Mouse (Mus musculus) midbrain, embryonic 10.5 days (tissue): ENCODE measurements around the gene Pbx1. TPM values are rescaled to one million over a fixed set of nuclear protein-coding genes. Genes with fewer than 3 reads are reported as not detected.

ENCODE experiments used
- DNase-seq: peaks from one replicate; pipeline ENCODE4 v3.0.0-alpha.2; 2017; ENCODE audit warnings: low spot score
- H3K27ac ChIP-seq: fragments of 300-500 bp; sonication (generic); replicated peaks from 2 replicates; pipeline ENCODE4 v1.5.1; 2016; ENCODE audit warnings: mild to moderate bottlenecking
- H3K27me3 ChIP-seq: fragments of 300-500 bp; sonication (generic); 2 replicates; pipeline ENCODE4 v1.6.1; 2016; ENCODE audit warnings: low read depth, mild to moderate bottlenecking; ENCODE audit not compliant: poor library complexity, severe bottlenecking
- H3K36me3 ChIP-seq: fragments of 300-500 bp; sonication (generic); 2 replicates; pipeline ENCODE4 v1.6.1; 2016; ENCODE audit warnings: mild to moderate bottlenecking, moderate library complexity
- H3K4me1 ChIP-seq: fragments of 300-500 bp; sonication (generic); 2 replicates; pipeline ENCODE4 v1.6.1; 2016
- H3K4me3 ChIP-seq: fragments of 300-500 bp; sonication (generic); 2 replicates; pipeline ENCODE4 v1.5.1; 2016; ENCODE audit warnings: mild to moderate bottlenecking, moderate library complexity
- H3K9me3 ChIP-seq: fragments of 300-500 bp; sonication (generic); replicated peaks from 2 replicates; pipeline ENCODE4 v1.6.1; 2016; ENCODE audit warnings: mild to moderate bottlenecking
- WGBS: fragments of 180-500 bp; shearing (Covaris S2); methylation state at CpG from one replicate; pipeline ENCODE4 v1.1.7; 2016; 5-methylcytosine and 5-hydroxymethylcytosine counted together
- polyA plus RNA-seq: library from polyadenylated mRNA; unstranded; fragments of >200 nt; fragmentation: Nextera tagmentation; extraction: Ambion mirVana; gene quantifications from 2 replicates; pipeline ENCODE4 v1.2.1, GENCODE M21; 2016

Gene Pbx1
- polyA plus RNA-seq, 1 experiment from 2014 or later, result 34.9 TPM

GRCm38 (mm10) chr1:168164945-168165344, 267.1 kb downstream of the Pbx1 start:
- Histone ChIP-seq H3K27me3 (no peaks in the 10 kb centered on the region), H3K27ac (peak overlapping the region; percentile 59; the same call in 1 of the 2 replicates), H3K4me1 (peaks cover 21% of the 10 kb centered on the region), H3K4me3 (no peak overlapping the region), H3K36me3 (peaks cover 15% of the 10 kb centered on the region; the same call in 1 of the 2 replicates), H3K9me3 (no peaks in the 10 kb centered on the region)
- 83% methylated on average over 3 of the region's 3 CpGs for WGBS
- DNase-seq, result no peak

GRCm38 (mm10) chr1:168163521-168164233, 268.4 kb downstream of the Pbx1 start:
- no peak overlapping the region for H3K4me3 ChIP-seq
- peak; percentile 21 for DNase-seq
- H3K4me1 ChIP-seq, result peaks cover 19% of the 10 kb centered on the region
- no peaks in the 10 kb centered on the region for H3K9me3 ChIP-seq
- peaks cover 24% of the 10 kb centered on the region for H3K36me3 ChIP-seq
- H3K27ac ChIP-seq, result peak overlapping the region; percentile 59; the same call in 1 of the 2 replicates
- WGBS, result 77% methylated on average over 23 of the region's 23 CpGs
- no peaks in the 10 kb centered on the region for H3K27me3 ChIP-seq

- Histone ChIP-seq H3K27me3 (no peaks in the 10 kb centered on the region), H3K4me1 (peaks cover 4% of the 10 kb centered on the region; the same call in 1 of the 2 replicates), H3K27ac (no peak overlapping the region), H3K4me3 (no peak overlapping the region), H3K36me3 (no peaks in the 10 kb centered on the region), H3K9me3 (no peaks in the 10 kb centered on the region)
- WGBS, result 87% methylated on average over 6 of the region's 6 CpGs
- DNase-seq, result no peak
These were observed 292.9 kb downstream of the Pbx1 start for GRCm38 (mm10) chr1:168139138-168139682.

GRCm38 (mm10) chr1:168138669-168139068, 293.4 kb downstream of the Pbx1 start:
- Histone ChIP-seq H3K4me3 (no peak overlapping the region), H3K27me3 (no peaks in the 10 kb centered on the region), H3K9me3 (no peaks in the 10 kb centered on the region), H3K27ac (no peak overlapping the region), H3K4me1 (peaks cover 6% of the 10 kb centered on the region; the same call in 1 of the 2 replicates), H3K36me3 (no peaks in the 10 kb centered on the region)
- 88% methylated on average over 4 of the region's 4 CpGs for WGBS
- no peak for DNase-seq

GRCm38 (mm10) chr1:168137890-168138289, 294.2 kb downstream of the Pbx1 start:
- Histone ChIP-seq H3K36me3 (no peaks in the 10 kb centered on the region), H3K27ac (no peak overlapping the region), H3K4me1 (peaks cover 14% of the 10 kb centered on the region; the same call in 1 of the 2 replicates), H3K27me3 (no peaks in the 10 kb centered on the region), H3K4me3 (no peak overlapping the region), H3K9me3 (no peaks in the 10 kb centered on the region)
- DNase-seq, result no peak
- WGBS, result 88% methylated on average over 5 of the region's 5 CpGs

- peaks cover 17% of the 10 kb centered on the region; the same call in 1 of the 2 replicates for H3K4me1 ChIP-seq
- no peak for DNase-seq
- no peak overlapping the region for H3K27ac ChIP-seq
- 79% methylated on average over 7 of the region's 7 CpGs for WGBS
- H3K4me3 ChIP-seq, result no peak overlapping the region
- H3K36me3 ChIP-seq, result no peaks in the 10 kb centered on the region
- no peaks in the 10 kb centered on the region for H3K9me3 ChIP-seq
- no peaks in the 10 kb centered on the region for H3K27me3 ChIP-seq
These were observed 296.5 kb downstream of the Pbx1 start for GRCm38 (mm10) chr1:168135545-168135944.

- H3K4me3 ChIP-seq, result no peak overlapping the region
- no peaks in the 10 kb centered on the region for H3K9me3 ChIP-seq
- H3K27ac ChIP-seq, result no peak overlapping the region
- no peaks in the 10 kb centered on the region for H3K27me3 ChIP-seq
- H3K36me3 ChIP-seq, result no peaks in the 10 kb centered on the region
- H3K4me1 ChIP-seq, result peaks cover 13% of the 10 kb centered on the region; the same call in 1 of the 2 replicates
- no peak for DNase-seq
These were observed 298.4 kb downstream of the Pbx1 start for GRCm38 (mm10) chr1:168133696-168134095.

GRCm38 (mm10) chr1:168128004-168128403, 304.1 kb downstream of the Pbx1 start:
- Histone ChIP-seq H3K36me3 (no peaks in the 10 kb centered on the region), H3K4me1 (peaks cover 22% of the 10 kb centered on the region; the same call in 1 of the 2 replicates), H3K27ac (no peak overlapping the region), H3K9me3 (no peaks in the 10 kb centered on the region), H3K27me3 (no peaks in the 10 kb centered on the region), H3K4me3 (no peak overlapping the region)
- DNase-seq, result no peak
- 53% methylated on average over 4 of the region's 4 CpGs for WGBS

- H3K4me3 ChIP-seq, result no peak overlapping the region
- H3K36me3 ChIP-seq, result no peaks in the 10 kb centered on the region
- no peaks in the 10 kb centered on the region for H3K9me3 ChIP-seq
- DNase-seq, result no peak
- 78% methylated on average over 5 of the region's 5 CpGs for WGBS
- H3K4me1 ChIP-seq, result peaks cover 17% of the 10 kb centered on the region; the same call in 1 of the 2 replicates
- H3K27ac ChIP-seq, result no peak overlapping the region
- no peaks in the 10 kb centered on the region for H3K27me3 ChIP-seq
These were observed 307.2 kb downstream of the Pbx1 start for GRCm38 (mm10) chr1:168124643-168125490.

- WGBS, result 91% methylated on average over 5 of the region's 5 CpGs
- Histone ChIP-seq H3K36me3 (no peaks in the 10 kb centered on the region), H3K9me3 (no peaks in the 10 kb centered on the region), H3K4me3 (no peak overlapping the region), H3K4me1 (no peaks in the 10 kb centered on the region), H3K27me3 (no peaks in the 10 kb centered on the region), H3K27ac (no peak overlapping the region)
- DNase-seq, result no peak
These were observed 314.0 kb downstream of the Pbx1 start for GRCm38 (mm10) chr1:168118077-168118476.

GRCm38 (mm10) chr1:168117367-168117766, 314.7 kb downstream of the Pbx1 start:
- Histone ChIP-seq H3K4me3 (no peak overlapping the region), H3K4me1 (no peaks in the 10 kb centered on the region), H3K36me3 (no peaks in the 10 kb centered on the region), H3K9me3 (no peaks in the 10 kb centered on the region), H3K27ac (no peak overlapping the region), H3K27me3 (no peaks in the 10 kb centered on the region)
- WGBS, result 82% methylated on average over 4 of the region's 4 CpGs
- DNase-seq, result no peak

GRCm38 (mm10) chr1:168109797-168110196, 322.3 kb downstream of the Pbx1 start:
- Histone ChIP-seq H3K27me3 (no peaks in the 10 kb centered on the region), H3K4me3 (no peak overlapping the region), H3K4me1 (peaks cover 11% of the 10 kb centered on the region), H3K9me3 (no peaks in the 10 kb centered on the region), H3K36me3 (no peaks in the 10 kb centered on the region), H3K27ac (no peak overlapping the region)
- 94% methylated on average over 8 of the region's 8 CpGs for WGBS
- DNase-seq, result no peak
